Mouse (Mus musculus) C2C12 (cell line): ENCODE measurements around the gene Slc6a19. TPM values are rescaled to one million over a fixed set of nuclear protein-coding genes. Genes with fewer than 3 reads are reported as not detected.

Experiments
- H3K27me3 ChIP-seq: one replicate; pipeline ENCODE4 v1.6.1; 2011; ENCODE audit not compliant: control insufficient read depth, insufficient read depth, insufficient read length
- H3K36me3 ChIP-seq: one replicate; pipeline ENCODE4 v1.6.1; 2011; ENCODE audit not compliant: control insufficient read depth, insufficient read depth
- H3K4me3 ChIP-seq: one replicate; pipeline ENCODE4 v1.5.1; 2011; ENCODE audit warnings: mild to moderate bottlenecking, control low read depth; ENCODE audit not compliant: poor library complexity, insufficient read depth, severe bottlenecking
- H3K79me2 ChIP-seq: one replicate; pipeline ENCODE4 v1.6.1; 2011; ENCODE audit not compliant: control insufficient read depth, insufficient read depth
- H3K79me3 ChIP-seq: one replicate; pipeline ENCODE4 v1.6.1; 2011; ENCODE audit warnings: low read depth, control low read depth
- H3ac ChIP-seq: one replicate; pipeline ENCODE3; 2011; ENCODE audit warnings: low read depth; ENCODE audit not compliant: control insufficient read depth, insufficient read length
- CEBPB ChIP-seq: IDR thresholded peaks from one replicate; pipeline ENCODE4 v1.6.1; 2011; ENCODE audit warnings: low read depth, mild to moderate bottlenecking, control low read depth, moderate library complexity
- CTCF ChIP-seq: IDR thresholded peaks from one replicate; pipeline ENCODE4 v1.5.1; 2011; ENCODE audit not compliant: control insufficient read depth, insufficient read depth, insufficient read length
- FOSL1 ChIP-seq: IDR thresholded peaks from one replicate; pipeline ENCODE4 v1.8.0; 2011; ENCODE audit warnings: mild to moderate bottlenecking, low read length; ENCODE audit not compliant: poor library complexity, insufficient read depth, severe bottlenecking
- MAX ChIP-seq: IDR thresholded peaks from one replicate; pipeline ENCODE4 v1.6.1; 2011; ENCODE audit warnings: mild to moderate bottlenecking, control low read depth
- MYOD1 ChIP-seq: IDR thresholded peaks from one replicate; pipeline ENCODE4 v1.6.1; 2011; ENCODE audit warnings: low read depth; ENCODE audit not compliant: control insufficient read depth, insufficient read length
- MYOG ChIP-seq: IDR thresholded peaks from one replicate; pipeline ENCODE4 v1.6.1; 2011; ENCODE audit not compliant: control insufficient read depth, insufficient read length; ENCODE audit errors: extremely low read depth
- USF1 ChIP-seq: IDR thresholded peaks from one replicate; pipeline ENCODE4 v1.6.1; 2011; ENCODE audit warnings: low read depth, mild to moderate bottlenecking, control low read depth, moderate library complexity
- polyA plus RNA-seq: library from polyadenylated mRNA; unstranded; fragments of >200 nt; fragmentation: generic; extraction: Trizol; gene quantifications from one replicate; pipeline ENCODE4 v1.2.1, GENCODE M21; 2012; ENCODE audit warnings: missing spikeins

Slc6a19 gene
- polyA plus RNA-seq, 1 experiment = not detected

DNA sequence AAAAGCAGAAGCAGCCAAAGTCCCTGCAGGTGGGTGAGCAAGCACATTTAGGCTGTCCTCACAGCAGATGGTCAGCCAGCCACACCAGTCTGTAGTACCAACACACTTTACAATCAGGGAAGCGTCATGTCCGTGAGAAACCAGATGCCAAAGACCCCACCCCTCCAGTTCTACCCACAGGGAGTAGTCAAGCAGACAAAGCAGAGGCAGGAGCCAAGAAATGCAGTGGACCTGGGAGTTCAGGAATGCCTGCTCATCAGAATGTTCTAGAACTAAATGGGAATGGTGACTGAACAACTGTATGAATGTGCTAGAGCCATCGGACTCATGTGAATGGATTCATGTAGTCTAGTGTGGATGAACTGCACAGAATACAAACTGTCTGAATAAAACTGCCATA, 17.1 kb downstream of the Slc6a19 start:
- Histone ChIP-seq H3K79me2 (no peaks in the 10 kb centered on the region), H3K79me3 (no peaks in the 10 kb centered on the region), H3K36me3 (no peaks in the 10 kb centered on the region), H3K4me3 (no peak overlapping the region), H3ac (no peak overlapping the region), H3K27me3 (peaks cover 4% of the 10 kb centered on the region)
- no peak for TF ChIP-seq CEBPB
- no peak for TF ChIP-seq MYOD1

DNA sequence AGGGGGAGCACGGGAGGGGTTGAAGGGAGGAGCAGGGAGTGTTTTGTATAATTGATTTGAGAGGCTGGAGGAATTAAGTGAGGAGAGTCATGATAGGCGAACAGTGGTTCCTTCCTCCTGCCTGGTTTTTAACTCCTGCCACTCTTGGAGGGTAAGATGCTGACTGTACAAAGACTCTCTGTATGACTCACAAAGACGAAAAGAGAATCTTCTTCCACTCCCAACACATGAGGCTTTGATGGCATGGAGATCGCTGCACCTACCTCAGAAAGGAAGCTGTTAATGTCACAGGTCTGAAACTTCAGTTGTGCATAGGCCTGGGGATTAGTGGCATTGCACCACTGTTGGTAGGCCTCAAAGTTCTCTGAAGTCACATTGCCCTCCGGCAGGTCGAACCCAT, 19.2 kb downstream of the Slc6a19 start:
- Histone ChIP-seq H3K27me3 (peaks cover 4% of the 10 kb centered on the region), H3K4me3 (no peak overlapping the region), H3ac (no peak overlapping the region), H3K79me2 (no peaks in the 10 kb centered on the region), H3K36me3 (no peaks in the 10 kb centered on the region), H3K79me3 (no peaks in the 10 kb centered on the region)
- no peak for TF ChIP-seq USF1
- no peak for TF ChIP-seq MYOG
- no peak for TF ChIP-seq MYOD1

DNA sequence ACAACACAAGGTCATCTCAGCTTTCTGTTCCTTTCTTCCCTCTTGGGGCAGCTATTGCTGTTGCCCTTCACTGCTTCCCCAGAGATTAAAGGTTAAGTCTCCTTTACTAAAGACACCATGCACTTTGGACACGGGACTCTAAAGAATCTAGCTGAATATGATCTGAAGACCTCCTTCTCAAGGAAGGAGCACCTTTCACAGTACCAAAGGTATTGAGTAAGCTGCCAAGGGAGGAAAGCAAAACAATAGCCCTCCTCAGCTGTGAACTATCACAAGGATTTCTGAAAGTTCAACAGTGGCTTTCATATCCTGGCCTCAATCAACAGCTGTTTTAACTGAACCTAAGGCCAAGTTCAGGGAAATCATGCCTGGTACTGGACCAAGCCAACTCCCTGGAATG, 20.3 kb downstream of the Slc6a19 start:
- no peak for TF ChIP-seq CTCF
- no peak for TF ChIP-seq MAX
- TF ChIP-seq FOSL1 = no peak
- no peak for TF ChIP-seq USF1
- TF ChIP-seq MYOD1 = no peak
- TF ChIP-seq MYOG = no peak
- TF ChIP-seq CEBPB = no peak
- Histone ChIP-seq H3ac (no peak overlapping the region), H3K4me3 (no peak overlapping the region), H3K36me3 (no peaks in the 10 kb centered on the region), H3K79me2 (no peaks in the 10 kb centered on the region), H3K27me3 (peaks cover 4% of the 10 kb centered on the region), H3K79me3 (no peaks in the 10 kb centered on the region)

DNA sequence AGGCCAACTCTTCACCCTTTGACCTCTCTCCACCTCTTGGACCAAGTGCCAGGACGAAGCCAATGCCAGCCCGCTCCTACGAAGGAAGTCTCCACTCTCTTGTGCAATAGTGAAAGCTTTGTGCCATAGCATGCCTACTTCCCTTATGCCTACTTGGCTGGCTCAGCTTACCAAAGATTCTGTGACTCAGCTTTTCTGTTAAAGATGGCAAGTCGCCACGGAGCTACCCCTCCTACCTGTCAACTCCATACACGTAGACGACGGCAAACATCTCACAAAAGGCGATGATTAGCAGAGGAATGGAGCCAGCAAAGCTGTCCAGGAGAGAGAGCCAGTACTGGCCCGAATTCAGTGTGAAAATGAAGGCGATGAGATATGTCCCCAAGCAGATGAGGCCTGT, 21.0 kb downstream of the Slc6a19 start:
- Histone ChIP-seq H3K79me2 (no peaks in the 10 kb centered on the region), H3K79me3 (no peaks in the 10 kb centered on the region), H3K4me3 (no peak overlapping the region), H3K27me3 (peaks cover under 1% of the 10 kb centered on the region), H3K36me3 (no peaks in the 10 kb centered on the region), H3ac (no peak overlapping the region)
- TF ChIP-seq CEBPB (peak; percentile 19), MYOG (no peak)

DNA sequence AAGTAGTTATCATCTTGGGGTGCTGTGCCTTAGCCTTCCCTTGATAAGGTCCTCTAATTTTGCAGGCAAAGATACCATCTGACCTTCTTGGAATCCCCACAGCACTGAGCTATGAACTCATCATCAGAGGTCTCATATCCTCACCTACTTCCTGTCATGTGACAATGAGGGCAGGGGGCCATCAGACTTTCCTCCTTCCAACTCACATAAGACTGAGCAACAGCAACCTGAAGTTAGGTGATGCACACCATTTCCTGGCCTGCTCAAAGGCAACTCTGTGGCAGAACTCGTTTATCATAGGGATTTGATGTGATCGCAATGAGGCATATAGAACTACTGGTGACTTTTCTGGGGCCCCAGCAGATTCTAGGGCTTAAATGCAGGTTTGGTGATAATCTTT, 22.4 kb downstream of the Slc6a19 start:
- TF ChIP-seq MYOD1 = no peak
- TF ChIP-seq CEBPB = no peak
- no peak for TF ChIP-seq CTCF
- no peak for TF ChIP-seq FOSL1
- no peak for TF ChIP-seq MAX
- TF ChIP-seq USF1 = no peak
- Histone ChIP-seq H3K79me3 (no peaks in the 10 kb centered on the region), H3K79me2 (no peaks in the 10 kb centered on the region), H3K27me3 (peaks cover 5% of the 10 kb centered on the region), H3K36me3 (no peaks in the 10 kb centered on the region), H3K4me3 (no peak overlapping the region), H3ac (no peak overlapping the region)

DNA sequence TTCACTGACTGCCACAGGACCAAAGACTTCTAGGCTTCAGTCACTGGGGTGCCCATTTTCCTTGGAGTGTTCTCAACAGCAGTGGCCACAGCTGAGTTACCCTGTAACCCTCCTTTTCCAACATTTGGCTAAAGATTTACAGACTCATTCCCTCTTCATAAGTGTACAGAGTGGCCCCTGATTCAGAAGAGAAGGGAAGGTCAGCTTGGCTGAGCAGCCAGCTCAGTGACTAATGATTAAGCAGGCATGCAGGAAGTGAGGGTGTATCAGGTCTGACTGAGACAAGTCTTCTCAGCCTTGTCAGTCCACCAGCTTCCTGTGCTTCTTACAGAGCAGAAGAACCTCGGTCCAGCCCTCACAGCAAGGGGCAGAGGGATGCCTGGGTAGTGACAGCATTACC, 24.3 kb downstream of the Slc6a19 start:
- no peak overlapping the region for H3ac ChIP-seq
- no peaks in the 10 kb centered on the region for H3K79me3 ChIP-seq
- no peak for TF ChIP-seq MYOD1
- no peak for TF ChIP-seq CTCF
- no peak for TF ChIP-seq MYOG
- no peak for TF ChIP-seq FOSL1
- no peak for TF ChIP-seq MAX
- no peak for TF ChIP-seq CEBPB
- TF ChIP-seq USF1 = no peak
- peaks cover 17% of the 10 kb centered on the region for H3K27me3 ChIP-seq
- no peaks in the 10 kb centered on the region for H3K79me2 ChIP-seq
- no peaks in the 10 kb centered on the region for H3K36me3 ChIP-seq
- H3K4me3 ChIP-seq = no peak overlapping the region
